ENCODE assay signal across 20 mouse cellular contexts in the genomic region with DNA sequence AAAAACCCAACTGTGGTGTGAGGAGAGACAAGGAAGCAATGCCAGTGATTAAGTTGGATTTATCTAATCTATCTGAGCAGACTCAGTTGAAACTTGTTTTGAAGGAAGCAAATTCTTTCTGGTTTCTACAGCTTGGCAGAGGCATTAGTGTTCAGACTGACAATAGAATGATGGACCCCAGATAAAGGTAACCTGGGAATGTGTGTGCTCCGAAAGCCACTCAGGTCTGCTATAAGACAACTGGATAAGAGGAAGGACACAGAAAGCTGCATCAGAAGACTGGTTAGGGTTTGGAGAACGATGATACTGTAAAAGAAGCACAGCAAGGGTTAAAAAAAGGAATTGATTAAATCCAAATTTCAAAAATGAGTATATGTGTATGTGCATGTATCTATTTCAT.
DNase-seq lines count a peak whose midpoint lies in the region; ATAC-seq lines count a peak whose summit lies in the region.
"Had no signal": no experiment of that assay in that cellular context is flagged by ENCODE, and none has a peak within 500 bp of the region (broad histone marks: within the 10 kb centered on the region; RNA-seq: fewer than 3 reads in every experiment).

No protein-coding gene starts in this region.

- 89% methylated on average over 2 of the region's 2 CpGs for WGBS in midbrain, embryonic 11.5 days
- WGBS in midbrain, embryonic 13.5 days, result 81% methylated on average over 2 of the region's 2 CpGs

- H3K36me3 ChIP-seq in midbrain, embryonic 11.5 days (ENCODE audit: control insufficient read depth, insufficient read depth, low read length), result no peaks in the 10 kb centered on the region
- no peaks in the 10 kb centered on the region for H3K36me3 ChIP-seq in midbrain, embryonic 13.5 days
- H3K36me3 ChIP-seq: embryonic facial prominence, embryonic 12.5 days; embryonic facial prominence, embryonic 15.5 days; forebrain, embryonic 15.5 days had no signal

- no peaks in the 10 kb centered on the region for H3K9me3 ChIP-seq in midbrain, embryonic 11.5 days (ENCODE audit: control insufficient read depth, low read length)
- no peaks in the 10 kb centered on the region for H3K9me3 ChIP-seq in midbrain, embryonic 13.5 days
- H3K9me3 ChIP-seq: embryonic facial prominence, embryonic 12.5 days; embryonic facial prominence, embryonic 15.5 days; forebrain, embryonic 13.5 days; forebrain, embryonic 15.5 days had no signal

- H3K9ac ChIP-seq in midbrain, embryonic 11.5 days (ENCODE audit: low read length), result no peak overlapping the region
- H3K9ac ChIP-seq in midbrain, embryonic 13.5 days (replicated peaks), result no peak overlapping the region
- H3K9ac ChIP-seq: embryonic facial prominence, embryonic 12.5 days; embryonic facial prominence, embryonic 15.5 days; forebrain, embryonic 13.5 days; forebrain, embryonic 15.5 days; forebrain, postnatal 0 days had no signal

- H3K4me2 ChIP-seq in midbrain, embryonic 11.5 days, result no peak overlapping the region
- H3K4me2 ChIP-seq in midbrain, embryonic 13.5 days (replicated peaks), result no peak overlapping the region
- H3K4me2 ChIP-seq: embryonic facial prominence, embryonic 12.5 days; embryonic facial prominence, embryonic 15.5 days; forebrain, embryonic 13.5 days; forebrain, embryonic 15.5 days had no signal

- no peak overlapping the region for H3K4me3 ChIP-seq in midbrain, embryonic 11.5 days (ENCODE audit: low read depth, low read length)
- H3K4me3 ChIP-seq in midbrain, embryonic 13.5 days (replicated peaks), result no peak overlapping the region
- H3K4me3 ChIP-seq: embryonic facial prominence, embryonic 12.5 days; embryonic facial prominence, embryonic 15.5 days; forebrain, embryonic 13.5 days; forebrain, embryonic 15.5 days had no signal

- H3K4me1 ChIP-seq in midbrain, embryonic 11.5 days (ENCODE audit: control insufficient read depth, insufficient read depth, low read length), result no peaks in the 10 kb centered on the region
- H3K4me1 ChIP-seq in midbrain, embryonic 13.5 days (replicated peaks), result no peaks in the 10 kb centered on the region
- H3K4me1 ChIP-seq: embryonic facial prominence, embryonic 12.5 days; embryonic facial prominence, embryonic 15.5 days; forebrain, embryonic 13.5 days; forebrain, embryonic 15.5 days had no signal

- ATAC-seq in midbrain, embryonic 11.5 days (ENCODE audit: low FRiP score), result no peak
- no peak for ATAC-seq in midbrain, embryonic 13.5 days
- ATAC-seq: forebrain, embryonic 13.5 days; forebrain, embryonic 15.5 days; forebrain, postnatal 0 days had no signal

- H3K27me3 ChIP-seq in midbrain, embryonic 11.5 days (ENCODE audit: control insufficient read depth, insufficient read depth, low read length), result no peaks in the 10 kb centered on the region
- H3K27me3 ChIP-seq in midbrain, embryonic 13.5 days, result no peaks in the 10 kb centered on the region
- H3K27me3 ChIP-seq: embryonic facial prominence, embryonic 12.5 days; embryonic facial prominence, embryonic 15.5 days; forebrain, embryonic 13.5 days; forebrain, embryonic 15.5 days had no signal

- H3K27ac ChIP-seq in midbrain, embryonic 11.5 days (ENCODE audit: low read depth, low read length), result no peak overlapping the region
- H3K27ac ChIP-seq in midbrain, embryonic 13.5 days, result no peak overlapping the region
- H3K27ac ChIP-seq: embryonic facial prominence, embryonic 12.5 days; embryonic facial prominence, embryonic 15.5 days; forebrain, embryonic 13.5 days; forebrain, embryonic 15.5 days had no signal

- intact Hi-C loops in heart, postnatal 14 days (cut with DNase I), result no loop called here

- DNase-seq in heart, adult 11 months, result peak; percentile 51
- DNase-seq in heart, postnatal 14 days, result no peak
- DNase-seq in midbrain, embryonic 11.5 days (ENCODE audit: low spot score, missing footprints), result peak; percentile 69
- DNase-seq in layer of hippocampus, adult 8-10 months (ENCODE audit: low spot score in 2 of 2), result no peak
- DNase-seq: adrenal gland, adult 2 months; adrenal gland, postnatal 10 days; adrenal gland, postnatal 25 days; cerebellum, adult 11 months; cerebellum, adult 18-20 months; cerebellum, adult 8-10 months; cerebellum, adult 9-11 months; cerebellum, postnatal 14 days; cerebellum, postnatal 36 days; embryo, embryonic 11 days; forebrain, postnatal 0 days had no signal

Comparison
In these comparisons a context has a peak if more than half of its experiments do, and no peak if none do; other contexts are left out.
1. DNase-seq: peak in heart, adult 11 months (single experiment) and midbrain, embryonic 11.5 days (single experiment); none in heart, postnatal 14 days (0 of 2) and layer of hippocampus, adult 8-10 months (0 of 2).